Mouse (Mus musculus): ENCODE data around the gene Pbx1. TPM values are rescaled to one million over a fixed set of nuclear protein-coding genes. Genes with fewer than 3 reads are reported as not detected.

The Pbx1 gene
- polyA plus RNA-seq, 1 experiment from 2014 or later: 47.8 TPM

DNA sequence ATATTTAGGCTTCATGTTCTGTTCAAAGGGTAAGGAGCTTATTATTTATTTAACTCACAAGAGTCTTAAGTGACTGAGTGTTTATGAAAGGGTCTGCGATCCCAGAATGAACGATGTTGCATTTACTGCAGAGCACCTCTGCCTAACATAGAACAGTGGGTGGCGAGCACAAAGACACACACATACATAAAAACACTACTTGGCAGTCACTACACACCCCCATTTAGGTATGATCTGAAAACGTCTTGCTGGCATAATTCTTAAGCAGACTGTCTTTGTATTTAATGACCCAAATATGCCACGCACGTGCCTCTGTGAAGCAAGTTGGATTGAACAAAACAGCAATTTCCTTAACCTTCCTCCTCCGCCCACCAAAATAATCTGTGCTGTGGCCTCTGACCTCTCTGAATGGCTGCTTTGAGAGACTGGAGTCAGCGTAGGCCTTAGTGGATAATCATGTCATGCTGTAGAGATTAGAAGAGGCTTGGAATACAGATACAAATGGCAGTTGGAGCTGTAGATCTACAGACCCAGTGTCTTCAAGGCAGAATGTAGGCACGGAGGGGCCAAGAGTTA, 147.4 kb downstream of the Pbx1 start:
- H3K27me3 ChIP-seq (ENCODE audit: control insufficient read depth, insufficient read depth, low read length): no peaks in the 10 kb centered on the region
- H3K9ac ChIP-seq (replicated peaks; ENCODE audit: low read depth, low read length): no peak overlapping the region
- 20% methylated on average over 9 of the region's 9 CpGs for WGBS
- H3K9me3 ChIP-seq (ENCODE audit: control insufficient read depth, low read length): no peaks in the 10 kb centered on the region
- H3K36me3 ChIP-seq (ENCODE audit: control insufficient read depth, insufficient read depth, low read length): no peaks in the 10 kb centered on the region
- 0 out of 2 replicates have a peak overlapping the region, but pooled peaks have one; percentile 11 for H3K27ac ChIP-seq (ENCODE audit: low read depth, low read length)
- H3K4me1 ChIP-seq (ENCODE audit: control insufficient read depth, insufficient read depth, low read length): peaks cover 44% of the 10 kb centered on the region
- no peak for ATAC-seq (ENCODE audit: low read depth)
- H3K4me3 ChIP-seq (ENCODE audit: low read depth, low read length): no peak overlapping the region
- no peak overlapping the region for H3K4me2 ChIP-seq (ENCODE audit: low read depth, low read length)

DNA sequence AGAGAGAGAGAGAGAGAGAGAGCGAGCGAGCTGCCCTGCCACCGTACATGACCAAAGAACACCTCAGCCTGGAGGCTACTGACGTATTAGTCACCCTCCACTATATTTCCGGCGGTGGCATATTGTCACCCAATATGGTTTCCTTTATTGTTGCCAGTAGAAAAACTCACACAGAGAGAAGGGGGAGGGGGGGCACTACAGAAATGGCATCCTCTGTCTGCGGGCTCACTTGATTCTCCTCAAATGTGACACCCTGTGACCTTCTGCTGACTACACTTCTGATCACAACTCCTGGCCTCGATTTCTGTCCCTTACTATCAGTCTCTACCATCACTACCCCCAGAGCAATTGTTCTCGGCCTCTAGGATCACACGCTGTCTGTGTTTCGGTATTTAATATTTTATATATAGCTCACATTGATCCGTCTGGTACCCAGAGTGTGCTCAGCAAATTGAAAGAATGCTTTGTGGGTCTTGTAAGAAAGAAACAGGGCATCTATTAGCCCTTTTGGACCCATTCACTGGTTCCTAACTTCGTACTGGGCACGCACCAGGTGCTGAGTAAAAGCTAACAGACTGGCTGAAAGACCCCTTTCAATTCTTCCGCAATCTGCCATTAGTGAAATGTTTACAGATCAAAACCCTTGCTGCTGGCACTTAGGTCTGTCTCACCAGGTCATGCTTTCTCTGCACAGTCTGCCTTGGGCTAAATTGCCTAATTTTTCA, 148.1 kb downstream of the Pbx1 start:
- no peak overlapping the region for H3K27ac ChIP-seq (ENCODE audit: low read depth, low read length)
- 34% methylated on average over 15 of the region's 15 CpGs for WGBS
- H3K4me3 ChIP-seq (ENCODE audit: low read depth, low read length): no peak overlapping the region
- H3K4me1 ChIP-seq (ENCODE audit: control insufficient read depth, insufficient read depth, low read length): peaks cover 40% of the 10 kb centered on the region
- no peaks in the 10 kb centered on the region for H3K36me3 ChIP-seq (ENCODE audit: control insufficient read depth, insufficient read depth, low read length)
- no peak overlapping the region for H3K9ac ChIP-seq (replicated peaks; ENCODE audit: low read depth, low read length)
- no peaks in the 10 kb centered on the region for H3K9me3 ChIP-seq (ENCODE audit: control insufficient read depth, low read length)
- H3K27me3 ChIP-seq (ENCODE audit: control insufficient read depth, insufficient read depth, low read length): no peaks in the 10 kb centered on the region
- no peak for ATAC-seq (ENCODE audit: low read depth)
- no peak overlapping the region for H3K4me2 ChIP-seq (ENCODE audit: low read depth, low read length)

DNA sequence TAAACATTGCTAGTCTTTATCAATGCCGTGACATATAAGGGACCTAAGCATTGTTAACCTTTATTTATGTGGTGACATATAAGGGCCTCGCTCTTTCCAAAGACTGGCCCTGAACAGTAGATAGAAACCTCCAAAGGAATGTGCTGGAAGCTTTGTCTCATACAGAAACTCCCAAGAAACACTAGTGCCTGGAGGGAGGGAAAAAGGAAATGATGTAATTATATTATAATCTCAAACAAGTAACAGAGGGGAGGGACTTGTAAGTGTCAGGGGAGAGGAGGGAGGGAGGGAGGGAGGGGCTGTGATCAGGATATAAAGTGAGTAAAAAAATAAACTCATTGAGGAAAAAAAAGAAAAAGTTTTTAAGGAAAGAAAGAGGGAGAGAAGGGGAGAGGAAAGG, 148.6 kb downstream of the Pbx1 start:
- H3K27ac ChIP-seq (ENCODE audit: low read depth, low read length): no peak overlapping the region
- no peak overlapping the region for H3K4me3 ChIP-seq (ENCODE audit: low read depth, low read length)

DNA sequence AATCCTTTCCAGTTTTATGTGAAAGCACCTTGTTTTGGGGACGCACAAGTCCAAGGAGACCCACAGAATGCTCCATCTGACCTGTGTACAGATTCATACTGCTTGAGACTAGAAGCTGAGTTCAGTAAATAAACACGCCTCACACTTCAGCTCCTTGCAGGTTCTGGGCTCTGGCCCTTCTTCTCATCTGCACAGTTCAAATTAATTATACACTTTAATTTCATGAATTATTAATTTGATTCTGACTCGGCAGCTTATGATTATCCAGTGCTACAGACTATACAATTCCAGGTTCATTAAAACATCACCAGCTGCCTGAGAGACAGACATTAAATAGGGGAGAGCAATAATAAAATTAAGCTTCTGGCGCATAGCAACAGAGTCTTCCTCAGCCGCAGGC, 156.4 kb downstream of the Pbx1 start:
- peak; percentile 89 for ATAC-seq (ENCODE audit: low read depth)
- H3K27ac ChIP-seq (ENCODE audit: low read depth, low read length): no peak overlapping the region
- no peak overlapping the region for H3K9ac ChIP-seq (replicated peaks; ENCODE audit: low read depth, low read length)
- H3K4me1 ChIP-seq (ENCODE audit: control insufficient read depth, insufficient read depth, low read length): peaks cover 13% of the 10 kb centered on the region
- 38% methylated on average over 5 of the region's 5 CpGs for WGBS
- H3K9me3 ChIP-seq (ENCODE audit: control insufficient read depth, low read length): no peaks in the 10 kb centered on the region
- H3K4me2 ChIP-seq (ENCODE audit: low read depth, low read length): no peak overlapping the region
- H3K4me3 ChIP-seq (ENCODE audit: low read depth, low read length): no peak overlapping the region
- no peaks in the 10 kb centered on the region for H3K27me3 ChIP-seq (ENCODE audit: control insufficient read depth, insufficient read depth, low read length)
- no peaks in the 10 kb centered on the region for H3K36me3 ChIP-seq (ENCODE audit: control insufficient read depth, insufficient read depth, low read length)

More for the DNA sequence above, 148.6 kb downstream of the Pbx1 start:
- Histone ChIP-seq H3K36me3 (ENCODE audit: control insufficient read depth, insufficient read depth, low read length) (no peaks in the 10 kb centered on the region), H3K27me3 (ENCODE audit: control insufficient read depth, insufficient read depth, low read length) (no peaks in the 10 kb centered on the region), H3K9ac (replicated peaks; ENCODE audit: low read depth, low read length) (no peak overlapping the region), H3K4me1 (ENCODE audit: control insufficient read depth, insufficient read depth, low read length) (peaks cover 34% of the 10 kb centered on the region), H3K9me3 (ENCODE audit: control insufficient read depth, low read length) (no peaks in the 10 kb centered on the region), H3K4me2 (ENCODE audit: low read depth, low read length) (no peak overlapping the region)
- WGBS: 62% methylated on average over 2 of the region's 2 CpGs
- ATAC-seq (ENCODE audit: low read depth): no peak

DNA sequence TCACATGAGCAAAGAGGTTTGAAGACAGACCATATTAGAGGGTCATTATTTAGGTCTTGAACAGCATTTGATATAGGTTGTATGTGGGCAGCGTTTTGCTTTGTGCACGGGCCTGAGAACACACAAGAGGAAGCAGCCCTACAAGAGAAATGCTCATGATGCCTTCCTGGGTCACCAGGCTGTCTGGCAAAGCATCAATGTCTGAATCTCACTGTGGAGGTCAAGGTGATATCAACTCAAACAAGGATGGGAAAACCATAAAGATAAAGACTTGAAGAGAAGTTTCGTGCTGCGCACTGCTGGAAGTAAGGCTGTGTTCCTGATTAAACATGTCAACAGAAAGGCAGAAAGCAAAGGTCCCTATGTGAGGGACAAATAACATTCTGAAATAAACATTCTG, 157.8 kb downstream of the Pbx1 start:
- no peak overlapping the region for H3K27ac ChIP-seq (ENCODE audit: low read depth, low read length)
- 97% methylated on average over 4 of the region's 4 CpGs for WGBS
- ATAC-seq (ENCODE audit: low read depth): no peak

DNA sequence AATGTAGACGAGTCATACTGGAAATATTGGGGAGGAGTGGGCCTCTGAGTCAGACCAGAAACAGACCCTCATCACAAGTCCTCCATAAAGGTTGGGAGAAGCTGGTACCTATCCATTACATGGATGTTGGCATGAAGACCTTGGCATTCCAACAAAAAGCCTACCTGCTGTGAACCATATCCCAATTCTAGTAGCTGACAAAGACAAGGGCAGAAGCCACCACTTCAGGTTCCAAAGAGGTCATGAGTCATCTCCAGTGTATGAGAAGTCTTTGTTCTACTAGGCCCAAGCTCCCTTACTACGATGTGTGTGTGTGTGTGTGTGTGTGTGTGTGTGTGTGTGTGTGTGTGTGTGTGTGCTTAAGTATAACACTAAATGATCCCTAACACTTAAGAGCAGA, 160.0 kb downstream of the Pbx1 start:
- Histone ChIP-seq H3K4me3 (ENCODE audit: low read depth, low read length) (no peak overlapping the region), H3K4me1 (ENCODE audit: control insufficient read depth, insufficient read depth, low read length) (peaks cover 21% of the 10 kb centered on the region), H3K36me3 (ENCODE audit: control insufficient read depth, insufficient read depth, low read length) (no peaks in the 10 kb centered on the region), H3K9ac (replicated peaks; ENCODE audit: low read depth, low read length) (no peak overlapping the region), H3K27me3 (ENCODE audit: control insufficient read depth, insufficient read depth, low read length) (no peaks in the 10 kb centered on the region), H3K4me2 (ENCODE audit: low read depth, low read length) (no peak overlapping the region), H3K9me3 (ENCODE audit: control insufficient read depth, low read length) (no peaks in the 10 kb centered on the region), H3K27ac (ENCODE audit: low read depth, low read length) (no peak overlapping the region)
- 97% methylated on average over 2 of the region's 2 CpGs for WGBS
- no peak for ATAC-seq (ENCODE audit: low read depth)

More for the DNA sequence above, 157.8 kb downstream of the Pbx1 start:
- H3K9me3 ChIP-seq (ENCODE audit: control insufficient read depth, low read length): no peaks in the 10 kb centered on the region
- no peak overlapping the region for H3K4me2 ChIP-seq (ENCODE audit: low read depth, low read length)
- no peak overlapping the region for H3K9ac ChIP-seq (replicated peaks; ENCODE audit: low read depth, low read length)
- H3K27me3 ChIP-seq (ENCODE audit: control insufficient read depth, insufficient read depth, low read length): no peaks in the 10 kb centered on the region
- H3K4me3 ChIP-seq (ENCODE audit: low read depth, low read length): no peak overlapping the region
- no peaks in the 10 kb centered on the region for H3K36me3 ChIP-seq (ENCODE audit: control insufficient read depth, insufficient read depth, low read length)
- H3K4me1 ChIP-seq (ENCODE audit: control insufficient read depth, insufficient read depth, low read length): peaks cover 14% of the 10 kb centered on the region

DNA sequence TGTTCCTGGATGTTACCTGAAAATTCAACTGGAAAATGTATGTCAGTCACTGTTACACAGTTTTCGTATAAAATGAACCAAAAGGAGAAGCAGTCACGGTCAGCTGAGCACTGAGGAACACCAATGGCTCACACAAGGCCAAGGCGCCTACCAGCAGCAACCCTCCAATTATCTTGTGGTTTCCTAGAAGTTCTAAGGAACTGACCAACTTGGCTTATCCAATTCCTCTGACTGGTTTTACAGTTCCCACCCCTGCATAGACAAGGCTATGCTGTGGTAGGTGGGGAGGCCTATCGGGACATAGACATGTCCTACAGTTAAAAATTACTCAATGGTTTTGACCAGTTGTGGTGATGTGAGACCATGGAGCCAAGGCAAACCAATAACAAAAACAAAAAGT, 160.9 kb downstream of the Pbx1 start:
- H3K27ac ChIP-seq (ENCODE audit: low read depth, low read length): no peak overlapping the region
- peaks cover 18% of the 10 kb centered on the region for H3K4me1 ChIP-seq (ENCODE audit: control insufficient read depth, insufficient read depth, low read length)
- H3K4me3 ChIP-seq (ENCODE audit: low read depth, low read length): no peak overlapping the region
- no peaks in the 10 kb centered on the region for H3K9me3 ChIP-seq (ENCODE audit: control insufficient read depth, low read length)
- H3K4me2 ChIP-seq (ENCODE audit: low read depth, low read length): no peak overlapping the region
- no peak for ATAC-seq (ENCODE audit: low read depth)
- WGBS: 90% methylated on average over 4 of the region's 4 CpGs
- no peak overlapping the region for H3K9ac ChIP-seq (replicated peaks; ENCODE audit: low read depth, low read length)
- no peaks in the 10 kb centered on the region for H3K36me3 ChIP-seq (ENCODE audit: control insufficient read depth, insufficient read depth, low read length)
- H3K27me3 ChIP-seq (ENCODE audit: control insufficient read depth, insufficient read depth, low read length): no peaks in the 10 kb centered on the region

DNA sequence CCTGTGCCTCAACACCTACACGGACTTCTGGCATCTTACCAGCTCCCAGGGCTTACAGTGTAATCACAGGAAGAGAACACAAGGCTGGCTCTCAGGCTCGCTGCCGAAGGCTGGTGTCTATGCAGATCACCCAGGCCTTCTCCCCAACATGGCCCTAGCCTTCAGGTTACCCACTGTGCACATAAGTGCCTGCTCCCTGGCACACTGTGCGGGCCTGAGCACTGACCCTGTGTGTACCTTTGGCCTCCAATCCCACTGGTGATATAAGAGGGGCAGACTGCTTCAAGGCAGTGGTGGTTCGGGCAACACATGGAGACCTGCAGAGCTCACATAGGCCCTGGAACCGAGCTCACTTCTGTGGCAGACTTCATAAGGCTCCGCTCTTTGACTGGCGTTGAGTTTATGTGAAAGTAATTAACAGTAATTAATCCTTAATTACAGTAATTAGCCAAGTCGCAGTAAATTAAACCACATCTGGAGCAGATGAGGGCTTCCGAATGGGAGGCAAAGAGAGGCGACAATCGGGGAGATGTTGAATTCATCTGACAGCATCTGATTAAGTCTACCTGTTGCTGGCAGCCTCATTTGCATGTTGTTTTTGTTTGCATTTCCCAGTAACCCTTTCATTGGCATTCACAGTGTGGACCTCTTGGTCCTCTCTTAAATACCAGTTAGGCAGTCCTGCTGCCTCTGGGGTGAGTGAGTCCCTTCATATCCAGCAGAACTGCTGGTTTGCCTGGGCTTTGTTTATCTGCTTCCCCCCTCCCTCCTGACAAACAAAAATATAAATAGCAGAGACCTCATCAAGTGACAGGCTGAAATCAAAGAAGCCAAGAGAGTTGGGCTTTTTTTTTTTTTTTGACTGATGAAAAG, 163.1 kb downstream of the Pbx1 start:
- Histone ChIP-seq H3K9me3 (ENCODE audit: control insufficient read depth, low read length) (no peaks in the 10 kb centered on the region), H3K4me1 (ENCODE audit: control insufficient read depth, insufficient read depth, low read length) (peaks cover 15% of the 10 kb centered on the region; the same call in 1 of the 2 replicates), H3K27me3 (ENCODE audit: control insufficient read depth, insufficient read depth, low read length) (no peaks in the 10 kb centered on the region), H3K4me2 (ENCODE audit: low read depth, low read length) (no peak overlapping the region), H3K9ac (replicated peaks; ENCODE audit: low read depth, low read length) (no peak overlapping the region), H3K27ac (ENCODE audit: low read depth, low read length) (no peak overlapping the region), H3K36me3 (ENCODE audit: control insufficient read depth, insufficient read depth, low read length) (no peaks in the 10 kb centered on the region), H3K4me3 (ENCODE audit: low read depth, low read length) (no peak overlapping the region)
- ATAC-seq (ENCODE audit: low read depth): peak; percentile 52; the same call in 1 of the 2 replicates
- 49% methylated on average over 12 of the region's 12 CpGs for WGBS

DNA sequence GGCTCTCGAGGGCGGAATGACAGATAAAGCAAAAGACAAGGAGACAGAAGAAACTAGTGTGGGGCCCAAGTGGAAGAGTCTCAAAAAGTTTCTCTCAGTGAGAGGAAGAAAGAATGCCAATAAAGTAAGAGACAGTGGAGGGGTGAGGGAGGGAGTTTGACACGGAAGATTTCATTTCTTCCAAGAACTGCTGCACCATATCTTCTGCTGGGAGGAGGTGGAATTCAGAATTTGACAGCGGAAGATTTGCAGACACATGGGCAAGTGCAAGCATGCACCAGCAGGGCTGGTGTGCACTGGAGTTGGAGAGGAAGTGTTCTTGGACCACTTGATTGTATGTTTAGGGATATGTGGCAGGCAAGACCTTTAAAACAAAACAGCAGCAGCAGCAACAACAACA, 163.8 kb downstream of the Pbx1 start:
- 89% methylated on average over 4 of the region's 4 CpGs for WGBS
- no peak for ATAC-seq (ENCODE audit: low read depth)
- Histone ChIP-seq H3K27me3 (ENCODE audit: control insufficient read depth, insufficient read depth, low read length) (no peaks in the 10 kb centered on the region), H3K4me3 (ENCODE audit: low read depth, low read length) (no peak overlapping the region), H3K9me3 (ENCODE audit: control insufficient read depth, low read length) (no peaks in the 10 kb centered on the region), H3K4me1 (ENCODE audit: control insufficient read depth, insufficient read depth, low read length) (peaks cover 15% of the 10 kb centered on the region; the same call in 1 of the 2 replicates), H3K9ac (replicated peaks; ENCODE audit: low read depth, low read length) (no peak overlapping the region), H3K27ac (ENCODE audit: low read depth, low read length) (no peak overlapping the region), H3K4me2 (ENCODE audit: low read depth, low read length) (no peak overlapping the region), H3K36me3 (ENCODE audit: control insufficient read depth, insufficient read depth, low read length) (no peaks in the 10 kb centered on the region)
